Mouse (Mus musculus): ENCODE measurements at regions not wholly inside any gene's neighbourhood (a gene's known extent, or its start where the extent isn't known, plus 50 kb on each side); places are given as distances from the start of the nearest gene placed in this dataset.
A peak's percentile ranks its signal among the peaks of the same experiment; 100 is the strongest.

DNA sequence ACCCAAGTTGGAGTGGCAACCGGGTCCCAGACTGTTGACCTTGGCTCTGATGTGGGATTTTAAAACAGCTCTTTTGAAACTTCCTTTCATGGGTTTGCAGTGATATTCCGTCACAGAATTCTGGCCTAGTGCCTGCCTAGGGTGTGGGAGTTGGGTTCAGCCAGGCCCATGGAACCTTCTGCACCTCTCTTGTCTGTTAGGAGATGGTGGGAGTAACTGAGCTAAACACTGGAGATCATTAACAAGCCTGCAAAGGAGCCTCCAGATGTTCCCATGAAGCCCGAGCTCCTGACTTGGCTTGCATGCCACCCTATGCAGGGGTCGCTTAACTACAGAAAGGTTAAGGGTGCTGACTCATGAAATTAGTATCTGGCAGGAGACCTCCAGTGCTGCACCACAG is 158.0 kb upstream of the Serp2 start:
- no peak for DNase-seq (ENCODE audit: low spot score in 2 of 2)

DNA sequence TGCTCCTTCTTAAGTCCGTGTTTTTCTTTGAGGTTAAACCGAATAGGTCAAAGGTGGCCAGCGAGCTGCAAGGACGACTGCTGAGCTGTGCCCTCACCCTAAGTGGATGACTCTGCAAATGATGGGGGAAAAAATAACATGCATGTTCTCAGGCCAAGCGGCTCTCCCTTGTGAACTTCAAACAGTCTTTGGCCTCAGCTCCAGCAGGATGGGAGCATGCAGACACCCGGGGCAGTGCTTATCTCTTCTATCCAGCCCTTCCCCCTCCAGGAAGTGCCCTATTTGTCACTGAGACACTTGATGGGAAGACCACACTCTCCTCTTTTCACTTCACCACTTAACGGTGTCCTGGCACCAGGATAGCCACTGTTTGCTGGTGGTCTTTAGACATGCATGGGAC is 157.3 kb upstream of the Serp2 start:
- DNase-seq (ENCODE audit: low spot score in 2 of 2) = no peak

DNA sequence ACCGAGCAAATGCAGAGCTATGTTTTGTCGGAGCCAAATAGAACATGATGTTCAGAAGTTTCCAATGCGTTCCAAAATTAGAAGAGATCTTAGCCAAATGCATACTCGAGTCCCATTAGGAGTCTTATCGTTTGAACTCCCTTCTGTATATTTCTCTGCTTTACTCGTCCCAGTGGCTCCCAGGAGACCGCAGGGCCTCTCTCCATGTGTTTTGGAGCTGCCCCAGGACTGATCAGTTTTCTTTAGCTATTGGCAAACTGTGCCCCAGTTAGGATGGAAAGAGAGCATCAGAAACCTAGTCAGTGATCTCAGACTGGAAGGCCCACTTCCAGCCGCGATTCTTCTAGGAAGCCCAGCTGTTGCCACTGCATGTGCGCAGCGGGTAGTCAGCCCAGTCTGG is 152.0 kb upstream of the Serp2 start:
- peak in 1 of 2 experiments; percentile 49 for DNase-seq (ENCODE audit: low spot score in 2 of 2)

DNA sequence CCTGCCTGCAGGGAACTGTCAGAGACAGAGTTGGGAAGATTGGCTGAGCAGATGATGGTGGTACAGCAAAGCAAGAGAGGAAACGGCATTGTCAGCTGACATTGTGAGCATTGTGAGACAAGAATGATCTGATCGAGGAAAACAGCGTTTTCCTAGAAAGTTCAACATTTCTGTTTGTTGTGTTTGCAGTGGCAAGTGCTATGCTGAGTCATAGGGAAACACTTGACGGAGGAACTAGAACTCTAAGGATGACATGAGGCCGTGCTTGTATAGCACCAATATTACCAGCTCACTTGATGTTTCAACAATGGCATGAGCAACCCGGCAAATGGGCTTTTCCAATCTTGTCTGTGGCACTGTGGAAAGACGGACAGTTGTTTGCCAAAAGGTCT is 146.7 kb upstream of the Serp2 start:
- no peak for DNase-seq (ENCODE audit: low spot score in 2 of 2)

DNA sequence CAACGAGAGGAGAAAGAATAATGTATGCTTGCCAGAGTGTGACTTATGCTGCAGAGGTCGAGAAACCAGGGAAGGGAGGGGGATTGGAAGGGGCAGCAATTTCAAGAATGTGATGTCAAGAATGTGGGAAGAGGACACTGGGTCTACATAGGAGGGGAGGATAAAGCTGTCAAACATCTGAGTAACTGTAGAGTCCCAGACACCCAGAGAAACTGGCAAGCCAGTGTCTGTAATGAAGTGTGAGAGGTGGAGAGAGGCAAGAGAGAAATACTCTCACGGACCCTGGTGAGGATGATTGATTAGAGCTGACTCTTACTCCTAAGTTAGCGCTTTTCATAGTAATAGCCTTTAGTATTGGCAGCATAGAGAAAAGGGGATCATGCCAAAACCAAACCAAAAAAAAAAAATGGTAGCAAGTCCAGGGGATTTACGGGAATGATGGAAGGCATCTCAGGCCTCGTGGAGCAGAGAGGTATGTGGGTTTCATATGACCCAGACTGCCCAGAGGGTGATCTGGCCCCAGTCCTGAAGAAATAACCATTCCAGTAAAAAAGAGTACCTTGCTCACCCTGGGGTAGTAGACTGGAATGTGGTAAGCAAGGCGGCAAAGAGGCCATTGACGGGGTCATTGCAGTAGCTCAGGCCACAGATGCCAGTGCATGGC is 146.2 kb upstream of the Serp2 start:
- no peak for DNase-seq (ENCODE audit: low spot score in 2 of 2)

DNA sequence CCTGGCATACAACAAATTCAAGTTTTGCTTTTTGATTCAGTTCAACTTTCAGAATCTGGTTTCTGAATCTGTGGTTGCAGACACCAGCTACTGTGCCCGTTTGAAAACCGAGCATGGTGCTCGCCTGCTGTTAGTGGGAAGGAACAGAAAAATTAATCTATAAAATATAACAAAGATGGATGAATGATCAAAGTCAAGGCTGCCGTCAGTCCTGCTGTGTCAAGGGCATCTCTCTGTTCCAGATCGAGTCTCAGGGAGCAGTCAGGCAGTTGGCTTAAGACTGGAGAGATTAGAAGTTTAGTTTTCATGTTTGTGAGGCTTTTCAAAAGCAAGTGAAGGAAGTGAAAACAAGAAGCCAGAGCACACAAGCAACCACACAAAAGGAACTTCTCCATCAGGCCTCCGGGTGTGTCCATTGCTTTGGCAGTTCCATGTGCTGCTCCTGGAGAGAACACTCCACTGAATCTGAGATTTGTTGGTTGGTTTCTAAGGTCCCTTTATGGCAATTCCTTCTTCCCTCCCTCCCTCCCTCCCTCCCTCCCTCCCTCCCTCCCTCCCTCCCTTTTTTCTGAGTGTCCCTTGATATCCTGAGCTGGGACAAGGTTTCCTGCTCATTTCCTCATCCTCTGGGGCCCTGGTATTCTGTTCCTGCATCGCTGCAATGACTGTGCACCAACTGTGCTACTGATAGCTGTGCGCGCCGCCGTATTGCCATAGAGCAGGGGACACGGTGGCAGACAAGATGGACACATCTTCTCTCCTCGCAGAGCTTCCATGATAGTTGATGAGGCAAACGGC is 145.4 kb upstream of the Serp2 start:
- no peak for DNase-seq (ENCODE audit: low spot score in 2 of 2)

DNA sequence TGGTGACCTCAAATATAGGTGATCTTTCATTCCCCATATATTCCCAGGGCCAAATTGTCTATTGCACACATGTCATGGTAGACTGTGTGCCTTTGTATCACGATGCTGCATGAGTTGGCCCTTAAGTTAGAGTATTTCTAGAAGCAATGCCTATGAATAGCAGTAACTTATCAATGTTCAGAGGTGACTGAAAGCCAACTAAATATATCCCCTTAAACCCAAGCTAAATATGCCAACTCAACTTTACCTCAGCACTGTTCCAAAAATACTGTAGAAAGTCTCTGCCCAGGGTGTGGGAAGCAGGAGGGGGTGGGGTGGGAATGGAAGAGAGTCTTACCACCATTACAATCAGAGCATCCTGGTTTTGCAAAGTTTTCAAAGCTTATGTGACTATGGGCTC is 144.6 kb upstream of the Serp2 start:
- no peak for DNase-seq (ENCODE audit: low spot score in 2 of 2)

DNA sequence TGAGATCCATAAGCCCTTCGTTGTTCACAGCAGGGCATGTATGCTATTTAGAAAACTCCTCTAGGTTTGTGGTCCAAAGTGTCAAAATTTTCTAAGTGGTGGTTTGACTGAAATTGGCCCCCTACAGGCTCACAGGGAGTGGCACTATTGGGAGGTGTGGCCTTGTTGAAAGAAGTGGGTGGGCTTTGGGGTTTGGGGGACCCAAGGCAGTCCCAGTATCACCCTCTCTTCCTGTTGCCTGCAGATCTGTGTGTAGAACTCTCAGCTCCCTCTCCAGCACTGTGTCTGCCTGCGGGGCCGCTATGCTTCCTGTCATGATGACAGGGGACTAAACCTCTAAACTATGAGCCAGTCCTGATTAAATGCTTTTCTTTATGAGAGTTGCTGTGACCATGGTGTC is 144.1 kb upstream of the Serp2 start:
- DNase-seq (ENCODE audit: low spot score in 2 of 2) = no peak

DNA sequence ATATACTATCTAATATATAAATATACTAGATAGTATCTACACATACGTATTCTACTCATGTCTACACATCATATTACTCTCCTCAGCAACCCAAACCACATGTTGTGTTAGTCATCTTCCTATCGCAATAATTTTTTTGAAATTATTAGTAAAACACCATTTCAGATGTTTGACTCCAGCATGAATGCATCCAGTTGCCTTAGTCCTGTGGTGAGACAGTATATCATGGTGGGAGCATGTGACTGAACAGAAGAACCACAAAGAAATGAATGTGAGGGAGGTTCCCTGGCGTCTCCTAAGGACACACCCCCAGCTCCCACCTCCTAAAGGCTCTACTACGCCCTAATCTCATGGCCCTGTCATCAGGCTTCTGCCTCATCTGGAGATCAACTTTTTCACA is 143.5 kb upstream of the Serp2 start:
- no peak for DNase-seq (ENCODE audit: low spot score in 2 of 2)

DNA sequence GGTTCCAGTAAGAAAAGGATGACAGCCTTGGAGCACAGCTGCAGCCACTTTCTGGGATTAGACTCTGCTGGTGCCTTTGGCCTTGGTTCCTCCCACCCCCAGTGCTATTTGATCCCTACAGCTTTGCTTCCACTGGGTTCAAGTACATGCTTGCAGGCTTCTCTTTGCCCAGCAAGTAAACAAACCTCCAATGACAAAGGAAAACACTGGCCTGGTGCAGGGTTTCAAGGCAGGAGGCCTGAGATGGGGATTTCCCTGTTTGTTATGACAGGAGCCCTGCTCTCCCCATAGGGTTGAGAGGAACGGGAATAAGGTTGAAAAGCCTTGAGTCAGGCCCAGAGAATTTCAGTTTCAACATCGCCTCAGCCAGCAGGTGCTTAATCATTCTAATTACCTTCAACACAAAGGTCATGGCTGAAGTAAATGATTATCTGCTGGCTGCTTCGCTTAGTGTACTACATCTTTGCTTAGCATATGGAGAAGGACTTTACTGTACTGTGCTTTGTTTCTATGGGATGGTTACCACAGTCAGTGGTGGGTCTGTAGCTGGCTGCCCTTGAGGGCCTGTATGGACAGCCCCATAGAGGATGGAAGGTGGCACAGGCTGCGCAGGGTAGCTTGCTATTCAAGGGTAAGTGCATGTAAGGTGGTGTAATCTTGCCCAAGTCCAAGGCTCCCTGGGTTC is 142.2 kb upstream of the Serp2 start:
- peak in 1 of 2 experiments; percentile 74 for DNase-seq (ENCODE audit: low spot score in 2 of 2)

DNA sequence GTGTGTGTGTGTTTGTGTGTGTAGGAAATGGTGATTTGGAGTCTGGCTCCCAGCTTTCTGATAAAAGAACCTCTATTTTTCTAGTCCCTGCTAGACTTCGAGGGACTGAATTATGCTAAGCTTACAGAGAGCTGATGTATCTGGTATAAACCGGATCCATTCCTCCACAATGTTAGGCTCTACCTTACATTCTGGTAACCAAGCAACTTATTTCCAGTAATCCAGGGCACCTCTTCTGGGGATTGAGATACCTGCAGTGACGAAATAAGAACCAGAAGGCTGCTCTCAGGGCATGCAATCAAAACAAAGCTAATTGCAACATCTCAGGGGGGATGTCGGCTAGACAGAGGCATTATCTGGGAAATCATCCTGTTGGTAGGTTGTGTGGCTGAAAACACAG is 140.0 kb upstream of the Serp2 start:
- DNase-seq (ENCODE audit: low spot score in 2 of 2) = no peak

DNA sequence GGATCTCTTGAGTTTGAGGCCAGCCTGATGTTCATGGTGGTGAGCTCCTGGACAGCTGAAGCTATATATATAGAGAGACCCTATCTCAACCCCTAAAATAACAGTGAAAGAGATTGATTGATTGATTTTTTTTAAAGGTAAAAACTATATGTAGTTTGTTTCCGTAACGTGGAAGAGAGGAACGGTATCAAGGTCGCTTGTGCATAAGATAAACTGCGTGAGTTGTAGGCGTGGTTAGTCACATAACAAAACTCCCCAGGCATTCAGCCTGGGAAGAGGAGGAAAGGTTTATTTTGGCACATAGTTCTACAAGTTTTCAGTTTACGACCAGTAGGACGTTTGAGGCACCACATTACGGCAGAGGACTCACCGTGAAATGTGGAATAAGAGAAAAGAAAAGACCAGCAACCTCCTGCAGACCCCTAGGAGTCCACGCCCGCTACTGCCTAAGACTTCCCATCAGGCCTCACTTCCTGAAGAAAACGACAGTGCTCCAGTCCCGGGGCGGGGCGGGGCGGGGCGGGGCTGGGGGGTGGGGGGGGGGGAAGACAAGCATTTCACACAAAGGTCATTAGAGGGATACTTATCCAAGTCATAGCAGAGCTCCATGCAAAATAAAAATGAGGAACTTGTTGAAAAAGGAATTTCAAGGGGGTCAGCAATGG is 139.1 kb upstream of the Serp2 start:
- no peak for DNase-seq (ENCODE audit: low spot score in 2 of 2)

DNA sequence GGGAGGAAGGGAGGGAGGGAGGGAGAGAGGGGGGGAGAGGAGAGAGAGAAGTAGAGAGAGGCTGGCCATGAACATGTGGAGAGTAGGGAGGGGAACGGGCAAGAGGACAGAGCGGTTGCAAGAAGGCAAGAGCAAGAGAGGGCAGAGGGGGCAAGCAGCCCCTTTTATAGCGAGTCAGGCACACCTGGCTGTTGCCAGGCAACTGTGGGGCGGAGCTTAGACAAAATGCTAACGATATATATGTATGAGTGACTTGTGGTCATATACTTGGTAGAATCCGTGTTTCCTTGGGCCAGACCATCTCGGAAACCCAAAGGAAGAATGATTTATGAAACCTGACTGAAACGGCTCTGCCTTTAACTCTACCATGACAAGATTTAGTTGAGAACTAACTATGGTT is 138.2 kb upstream of the Serp2 start:
- no peak for DNase-seq (ENCODE audit: low spot score in 2 of 2)

DNA sequence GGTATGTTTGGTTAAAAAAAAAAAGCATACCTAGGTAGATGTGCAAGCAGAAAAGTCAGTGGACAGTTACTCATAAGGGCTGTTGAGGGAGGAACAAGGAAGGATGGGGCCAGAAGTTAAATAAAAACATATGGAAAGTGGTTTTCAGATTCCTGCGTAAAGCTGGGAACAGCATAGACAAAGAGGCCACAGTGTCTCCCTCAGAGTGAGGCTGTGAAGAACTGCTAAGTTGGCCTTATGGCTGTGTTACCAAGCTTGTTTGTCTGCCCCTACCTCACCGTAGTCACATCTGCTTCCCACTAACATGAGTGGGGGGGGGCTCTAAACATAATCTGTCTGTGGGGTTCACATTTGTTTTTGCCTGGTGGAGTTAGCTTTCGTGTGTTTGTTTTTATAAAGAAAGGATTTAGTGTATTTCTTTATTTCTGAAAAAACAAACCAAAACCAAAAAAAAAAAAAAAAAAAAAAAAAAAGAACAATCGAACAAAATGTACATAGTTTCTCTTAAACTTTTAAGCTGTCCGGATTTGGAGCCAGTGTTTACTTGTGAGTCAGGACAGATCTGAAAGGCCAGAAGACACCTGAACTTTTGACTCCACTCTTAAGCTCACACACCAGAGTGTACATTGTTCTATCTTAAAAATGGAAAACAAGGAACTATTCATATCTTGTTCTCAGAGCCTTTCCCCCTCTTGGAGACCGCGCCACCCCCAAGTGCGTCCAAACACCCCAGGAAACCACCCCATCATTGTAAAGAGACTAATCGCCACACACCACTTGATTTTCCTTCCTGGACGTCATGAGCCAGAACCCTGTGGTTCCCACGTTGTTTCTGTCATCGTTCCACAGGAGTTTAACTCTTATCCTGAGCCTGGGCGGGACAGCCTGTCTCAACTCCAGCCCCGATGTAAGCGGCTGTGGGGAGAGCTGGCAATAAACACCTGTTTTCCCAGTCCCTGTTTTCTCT is 136.9 kb upstream of the Serp2 start:
- DNase-seq (ENCODE audit: low spot score in 2 of 2) = no peak

DNA sequence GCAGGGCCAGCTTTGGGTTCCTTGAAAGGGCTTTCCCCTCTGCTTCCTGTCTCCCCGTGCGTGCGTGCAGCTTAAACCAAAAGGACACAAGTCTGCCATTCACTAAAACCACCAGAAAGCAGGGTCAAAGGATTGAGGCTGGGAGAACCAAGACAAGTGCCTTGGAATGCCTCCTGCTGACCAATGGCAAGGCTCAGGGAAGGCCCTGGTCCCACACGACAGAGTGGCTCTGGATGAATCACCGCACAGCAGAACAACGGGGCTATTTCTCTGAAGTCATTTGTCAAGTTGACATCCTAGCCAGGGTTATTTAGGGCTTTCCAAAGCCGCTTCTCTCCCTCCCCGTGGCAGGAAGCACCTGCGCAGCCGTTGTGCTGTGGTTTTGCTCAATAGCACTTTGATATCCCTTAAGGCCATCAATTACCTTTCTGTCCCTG is 131.3 kb upstream of the Serp2 start:
- DNase-seq (ENCODE audit: low spot score in 2 of 2) = no peak

DNA sequence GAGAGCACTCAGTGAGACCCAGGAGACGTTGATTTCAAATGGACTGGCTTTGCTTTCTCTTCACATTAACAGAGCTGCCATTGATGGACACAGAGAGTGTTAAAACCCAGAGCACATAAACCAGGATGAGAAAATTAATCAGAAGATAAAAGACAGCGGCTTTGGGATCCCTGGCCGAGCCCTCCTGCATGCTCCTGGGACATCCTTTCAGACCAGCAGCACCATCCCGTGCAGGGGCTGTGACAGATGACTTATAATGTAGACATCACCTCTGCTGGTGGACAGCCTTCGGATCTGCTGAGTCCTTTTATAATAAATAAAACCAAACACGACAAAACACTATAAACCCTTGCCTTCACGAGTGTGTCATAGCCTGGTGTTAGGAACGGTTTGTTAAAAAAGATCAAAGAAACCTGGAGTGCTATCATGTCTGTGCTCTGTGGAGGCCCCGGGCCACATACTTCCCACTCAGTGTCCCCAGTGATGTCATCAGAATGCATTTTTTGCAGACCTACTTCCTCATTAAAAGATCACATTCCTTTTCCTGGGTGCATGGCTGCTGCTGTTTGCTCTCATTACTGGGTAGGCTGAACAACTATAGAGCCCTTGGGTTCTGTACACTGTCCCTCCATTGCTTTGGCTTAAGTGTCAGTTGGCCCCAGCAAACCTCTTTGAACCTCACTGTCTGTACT is 130.2 kb upstream of the Serp2 start:
- no peak for DNase-seq (ENCODE audit: low spot score in 2 of 2)

DNA sequence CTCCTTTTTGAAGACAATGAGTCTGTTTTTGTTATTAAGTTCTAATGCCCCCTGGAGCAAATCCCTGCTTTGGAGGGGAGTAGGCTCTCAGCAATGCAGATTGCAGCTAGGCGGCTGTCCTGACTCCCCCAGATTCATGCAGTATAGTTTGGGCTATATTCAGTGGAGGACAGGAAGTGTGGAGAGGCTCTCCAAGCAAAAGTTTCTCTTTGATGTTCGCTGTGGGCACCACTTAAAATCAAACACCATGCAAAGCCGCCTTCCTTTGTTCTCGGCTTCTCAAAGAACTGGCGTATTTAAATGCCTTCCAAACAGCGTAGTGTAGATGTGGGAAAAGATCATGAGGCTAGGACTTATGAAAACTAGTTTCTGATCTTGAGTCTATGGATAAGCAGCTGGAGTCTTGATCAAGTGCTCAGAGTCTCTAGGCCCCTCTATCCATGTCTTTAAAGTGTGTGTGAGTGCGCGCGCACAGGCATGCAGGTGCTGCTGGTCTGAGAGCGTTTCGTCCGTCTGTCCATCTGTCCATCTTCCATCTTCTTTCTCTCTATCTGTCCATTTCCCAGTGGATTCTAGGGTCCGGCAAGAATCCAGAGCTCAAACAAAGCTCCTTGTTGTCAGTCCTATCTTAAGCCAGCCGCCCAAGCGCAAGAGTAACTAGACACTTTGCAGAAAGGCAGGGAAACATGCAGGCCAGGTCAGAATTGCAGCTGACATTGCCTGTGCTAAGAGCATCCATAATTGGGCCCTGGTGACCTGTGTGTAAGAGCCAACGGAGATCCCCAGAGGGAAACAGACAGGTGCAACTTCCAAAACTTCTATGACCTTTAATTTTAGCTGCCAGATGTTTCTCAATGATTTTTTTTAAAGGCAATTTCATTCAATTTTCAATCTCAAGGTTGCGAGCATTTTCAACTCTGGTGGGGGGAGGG is 129.4 kb upstream of the Serp2 start:
- DNase-seq (ENCODE audit: low spot score in 2 of 2) = no peak

DNA sequence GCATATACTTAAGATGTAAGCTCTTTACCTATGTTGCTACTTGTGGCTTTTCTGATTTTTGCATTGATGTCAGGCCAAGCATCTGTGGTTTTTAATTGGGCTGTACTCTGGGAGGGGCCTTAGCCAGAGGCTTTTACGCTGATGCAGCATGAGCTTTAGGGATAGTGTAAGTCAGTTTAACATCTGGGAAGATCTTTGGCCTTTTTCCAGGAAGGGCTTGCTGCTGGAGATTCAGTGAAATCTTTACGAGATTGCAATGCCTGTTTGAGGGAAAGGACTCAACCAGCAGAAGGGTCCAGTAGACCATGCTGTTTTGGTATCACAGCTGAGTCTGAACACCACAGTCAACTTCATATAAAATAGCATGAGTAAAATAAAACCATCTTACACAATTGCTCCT is 127.6 kb upstream of the Serp2 start:
- DNase-seq (ENCODE audit: low spot score in 2 of 2) = no peak

DNA sequence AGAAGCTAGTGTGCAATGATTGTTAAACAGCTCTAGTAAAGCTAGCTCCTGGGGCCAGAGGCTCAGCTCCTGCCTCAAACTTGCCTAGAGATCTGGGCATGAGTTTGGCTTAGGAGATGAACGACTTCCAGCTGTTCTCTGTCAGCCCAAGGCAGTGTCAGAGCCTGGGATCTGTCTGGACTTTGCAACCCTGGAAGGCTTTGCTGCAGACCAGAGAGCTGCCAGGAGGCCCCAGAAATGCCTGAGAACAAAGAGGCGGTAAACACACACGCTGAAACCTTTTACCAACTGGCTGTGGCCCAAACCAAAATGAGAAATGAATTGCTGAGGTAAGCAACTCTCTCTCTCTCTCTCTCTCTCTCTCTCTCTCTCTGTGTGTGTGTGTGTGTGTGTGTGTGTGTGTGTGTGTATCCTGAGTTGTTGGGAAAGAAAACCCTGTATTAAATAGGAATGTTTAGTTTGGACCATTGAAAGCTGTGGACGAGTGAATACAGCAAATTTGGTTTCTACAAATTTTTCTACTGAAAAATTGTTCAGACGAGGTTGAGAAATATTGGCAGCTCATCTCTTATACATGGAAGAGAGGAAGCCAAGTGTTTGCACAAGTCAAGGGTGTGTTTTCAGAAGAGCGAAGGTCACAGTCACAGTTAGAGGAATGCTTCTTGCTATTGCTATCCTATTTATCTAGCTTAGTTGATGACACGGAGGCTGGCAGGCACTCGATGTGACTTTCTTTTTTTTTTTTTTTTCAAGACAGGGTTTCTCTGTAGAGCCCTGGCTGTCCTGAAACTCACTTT is 125.1 kb upstream of the Serp2 start:
- peak in 1 of 2 experiments; percentile 56 for DNase-seq (ENCODE audit: low spot score in 2 of 2)

All from urinary bladder, adult 18-20 months (tissue).